ENCODE assay signal across 9 mouse cellular contexts in the genomic region with DNA sequence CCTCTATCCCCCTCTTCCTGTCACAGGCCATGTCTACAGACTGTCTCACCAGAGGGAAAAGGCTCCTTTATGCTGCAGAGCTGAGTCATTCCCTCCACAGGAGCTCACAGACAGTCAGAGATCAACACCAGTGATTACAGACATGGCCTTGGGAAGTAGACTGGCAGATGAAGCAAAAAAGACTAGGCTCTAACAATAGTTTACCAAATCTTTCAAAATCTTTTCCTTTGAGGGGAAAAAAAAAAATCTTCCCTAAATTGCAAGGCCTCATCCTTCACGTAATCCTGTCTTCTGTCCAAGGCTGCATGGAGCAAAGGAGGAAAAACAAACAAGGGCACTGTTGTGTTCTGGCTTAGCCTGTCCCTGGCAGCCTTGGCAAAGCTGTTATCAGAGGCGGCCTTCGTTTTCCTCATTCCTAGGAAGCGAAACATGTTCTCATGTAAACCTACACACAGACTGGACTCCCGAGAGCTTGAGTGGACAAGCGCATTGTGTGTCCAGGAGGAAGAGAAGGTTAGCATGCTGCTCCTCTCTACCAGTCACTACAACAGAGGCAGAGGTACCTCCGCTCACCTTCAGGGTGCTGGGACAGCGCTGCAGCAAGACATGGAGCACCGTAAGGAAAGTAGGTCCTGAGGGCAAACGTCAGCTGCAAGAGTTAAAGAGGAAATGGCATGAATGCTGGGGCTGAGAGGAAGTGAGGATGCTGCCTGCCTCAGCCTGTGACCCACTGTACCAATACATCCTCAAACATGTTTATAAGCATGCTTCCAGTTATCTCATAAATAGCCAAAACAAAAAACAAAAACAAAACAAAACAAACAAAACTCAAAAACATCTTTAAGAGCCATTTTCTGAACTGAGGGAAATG.
DNase-seq lines count a peak whose midpoint lies in the region; ATAC-seq lines count a peak whose summit lies in the region.
"Had no signal": no experiment of that assay in that cellular context is flagged by ENCODE, and none has a peak within 500 bp of the region (broad histone marks: within the 10 kb centered on the region; RNA-seq: fewer than 3 reads in every experiment).

No protein-coding gene starts in this region.

- no peak for DNase-seq in kidney, adult 9 months
- peak; percentile 43 for DNase-seq in MEL-GATA-1-ER (ENCODE audit: extremely low read depth, low read depth)
- no peak for DNase-seq in layer of hippocampus, adult 18-20 months (ENCODE audit: low spot score in 2 of 2)
- DNase-seq in thymus, postnatal 4 days: no peak
- DNase-seq in right cerebral cortex, postnatal 36 days (ENCODE audit: low spot score in 2 of 2): no peak

- peaks cover 3% of the 10 kb centered on the region; the same call in 1 of the 2 replicates for H3K36me3 ChIP-seq in kidney, embryonic 15.5 days
- peaks cover 3% of the 10 kb centered on the region; the same call in 1 of the 2 replicates for H3K36me3 ChIP-seq in embryonic facial prominence, embryonic 13.5 days
- H3K36me3 ChIP-seq in liver, embryonic 16.5 days (ENCODE audit: control insufficient read depth, insufficient read depth): no peaks in the 10 kb centered on the region

- no peak overlapping the region for H3K4me2 ChIP-seq in kidney, embryonic 15.5 days
- H3K4me2 ChIP-seq in embryonic facial prominence, embryonic 13.5 days: no peak overlapping the region
- no peak overlapping the region for H3K4me2 ChIP-seq in liver, embryonic 16.5 days (ENCODE audit: low read depth, low read length)
- H3K4me2 ChIP-seq: midbrain, embryonic 12.5 days had no signal

- H3K9ac ChIP-seq in kidney, embryonic 15.5 days: no peak overlapping the region
- no peak overlapping the region for H3K9ac ChIP-seq in embryonic facial prominence, embryonic 13.5 days
- H3K9ac ChIP-seq in liver, embryonic 16.5 days (ENCODE audit: low read depth, low read length): no peak overlapping the region
- H3K9ac ChIP-seq: midbrain, embryonic 12.5 days had no signal

- peaks cover 45% of the 10 kb centered on the region for H3K4me1 ChIP-seq in kidney, embryonic 15.5 days
- peaks cover 50% of the 10 kb centered on the region for H3K4me1 ChIP-seq in embryonic facial prominence, embryonic 13.5 days
- H3K4me1 ChIP-seq in liver, embryonic 16.5 days (ENCODE audit: control insufficient read depth, low read depth, low read length): peaks cover 10% of the 10 kb centered on the region

- no peak for ATAC-seq in kidney, embryonic 15.5 days (replicated peaks; ENCODE audit: low FRiP score)
- ATAC-seq in embryonic facial prominence, embryonic 13.5 days (ENCODE audit: insufficient number of reproducible peaks, insufficient read depth, low FRiP score, low TSS enrichment, low read depth): no peak
- peak; percentile 31; the same call in 1 of the 2 replicates for ATAC-seq in liver, embryonic 16.5 days (ENCODE audit: low read depth)

- WGBS in kidney, embryonic 15.5 days: 72% methylated on average over 10 of the region's 10 CpGs
- 56% methylated on average over 10 of the region's 10 CpGs for WGBS in embryonic facial prominence, embryonic 13.5 days
- WGBS in liver, embryonic 16.5 days (ENCODE audit: insufficient replicate concordance): 45% methylated on average over 10 of the region's 10 CpGs

- H3K27me3 ChIP-seq in kidney, embryonic 15.5 days: no peaks in the 10 kb centered on the region
- H3K27me3 ChIP-seq in embryonic facial prominence, embryonic 13.5 days: no peaks in the 10 kb centered on the region
- no peaks in the 10 kb centered on the region for H3K27me3 ChIP-seq in liver, embryonic 16.5 days (ENCODE audit: control insufficient read depth, insufficient read depth, low read depth, low read length)

- no peak overlapping the region for H3K4me3 ChIP-seq in kidney, embryonic 15.5 days (replicated peaks)
- no peak overlapping the region for H3K4me3 ChIP-seq in embryonic facial prominence, embryonic 13.5 days
- H3K4me3 ChIP-seq in liver, embryonic 16.5 days (ENCODE audit: low read depth, low read length): no peak overlapping the region
- H3K4me3 ChIP-seq: midbrain, embryonic 12.5 days had no signal

- H3K9me3 ChIP-seq in kidney, embryonic 15.5 days (replicated peaks): no peaks in the 10 kb centered on the region
- H3K9me3 ChIP-seq in embryonic facial prominence, embryonic 13.5 days: no peaks in the 10 kb centered on the region
- no peaks in the 10 kb centered on the region for H3K9me3 ChIP-seq in liver, embryonic 16.5 days (replicated peaks; ENCODE audit: control insufficient read depth, low read length)
- H3K9me3 ChIP-seq: midbrain, embryonic 12.5 days had no signal

- peak overlapping the region; percentile 77 for H3K27ac ChIP-seq in kidney, embryonic 15.5 days
- H3K27ac ChIP-seq in embryonic facial prominence, embryonic 13.5 days: peak overlapping the region; percentile 81
- no peak overlapping the region for H3K27ac ChIP-seq in liver, embryonic 16.5 days (ENCODE audit: low read length)
- H3K27ac ChIP-seq: midbrain, embryonic 12.5 days had no signal
